Mouse (Mus musculus) neural tube, embryonic 15.5 days (tissue): ENCODE results near the gene Krcc1. TPM values are rescaled to one million over a fixed set of nuclear protein-coding genes. Genes with fewer than 3 reads are reported as not detected.

Experiments
- ATAC-seq: fragments of 200-750 bp; cut with Nextera tagmentation; 2 replicates; pipeline ENCODE4 v1.8.0; 2017; ENCODE audit warnings: mild to moderate bottlenecking, moderate TSS enrichment, moderate library complexity; ENCODE audit not compliant: low FRiP score
- H3K27ac ChIP-seq: fragments of 300-500 bp; sonication (generic); replicated peaks from 2 replicates; pipeline ENCODE4 v1.5.1; 2015; ENCODE audit warnings: mild to moderate bottlenecking, inconsistent platforms
- H3K27me3 ChIP-seq: fragments of 300-500 bp; sonication (generic); replicated peaks from 2 replicates; pipeline ENCODE4 v1.6.1; 2015; ENCODE audit warnings: inconsistent platforms
- H3K36me3 ChIP-seq: fragments of 300-500 bp; sonication (generic); 2 replicates; pipeline ENCODE4 v1.6.1; 2015; ENCODE audit warnings: inconsistent platforms
- H3K4me1 ChIP-seq: fragments of 300-500 bp; sonication (generic); 2 replicates; pipeline ENCODE4 v1.6.1; 2015; ENCODE audit warnings: inconsistent platforms
- H3K4me2 ChIP-seq: fragments of 300-500 bp; sonication (generic); 2 replicates; pipeline ENCODE4 v1.6.1; 2015; ENCODE audit warnings: inconsistent platforms, mild to moderate bottlenecking, moderate library complexity
- H3K4me3 ChIP-seq: fragments of 300-500 bp; sonication (generic); replicated peaks from 2 replicates; pipeline ENCODE4 v1.5.1; 2015; ENCODE audit warnings: mild to moderate bottlenecking, inconsistent platforms
- H3K9ac ChIP-seq: fragments of 300-500 bp; sonication (generic); replicated peaks from 2 replicates; pipeline ENCODE4 v1.6.1; 2015; ENCODE audit warnings: mild to moderate bottlenecking, inconsistent platforms
- H3K9me3 ChIP-seq: fragments of 300-500 bp; sonication (generic); replicated peaks from 2 replicates; pipeline ENCODE4 v1.6.1; 2016; ENCODE audit warnings: inconsistent platforms
- WGBS: fragments of 180-500 bp; shearing (Covaris S2); methylation state at CpG from one replicate; pipeline ENCODE4 v1.1.7; 2015; ENCODE audit warnings: mixed read lengths; 5-methylcytosine and 5-hydroxymethylcytosine counted together
- polyA plus RNA-seq: library from polyadenylated mRNA; unstranded; fragments of >200 nt; fragmentation: Nextera tagmentation; extraction: Ambion mirVana; gene quantifications from 2 replicates; pipeline ENCODE4 v1.2.1, GENCODE M21; 2015

The Krcc1 gene
- polyA plus RNA-seq, 1 experiment from 2014 or later: 17.2 TPM

DNA sequence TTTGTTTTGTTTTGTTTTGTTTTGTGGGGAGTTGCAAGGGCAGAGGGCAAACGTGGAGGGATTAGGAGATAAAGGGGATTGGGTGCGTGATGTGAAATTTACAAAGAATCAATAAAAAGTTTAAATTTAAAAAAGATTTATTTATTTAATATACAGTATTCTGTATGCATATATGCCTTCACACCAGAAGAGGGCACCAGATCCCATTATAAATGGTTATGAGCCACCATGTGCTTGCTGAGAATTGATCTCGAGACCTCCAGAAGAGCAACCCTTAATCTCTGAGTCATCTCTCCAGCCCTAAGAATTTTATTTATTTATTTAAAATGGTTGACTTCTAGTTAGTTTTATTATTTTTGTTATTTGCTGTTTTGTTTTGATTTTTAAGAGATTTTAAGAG is 28.2 kb upstream of the Krcc1 start:
- Histone ChIP-seq H3K36me3 (no peaks in the 10 kb centered on the region), H3K9me3 (no peaks in the 10 kb centered on the region), H3K4me2 (no peak overlapping the region), H3K9ac (no peak overlapping the region), H3K4me3 (no peak overlapping the region), H3K4me1 (no peaks in the 10 kb centered on the region), H3K27me3 (no peaks in the 10 kb centered on the region), H3K27ac (no peak overlapping the region)
- ATAC-seq: no peak
- 95% methylated on average over 3 of the region's 3 CpGs for WGBS

DNA sequence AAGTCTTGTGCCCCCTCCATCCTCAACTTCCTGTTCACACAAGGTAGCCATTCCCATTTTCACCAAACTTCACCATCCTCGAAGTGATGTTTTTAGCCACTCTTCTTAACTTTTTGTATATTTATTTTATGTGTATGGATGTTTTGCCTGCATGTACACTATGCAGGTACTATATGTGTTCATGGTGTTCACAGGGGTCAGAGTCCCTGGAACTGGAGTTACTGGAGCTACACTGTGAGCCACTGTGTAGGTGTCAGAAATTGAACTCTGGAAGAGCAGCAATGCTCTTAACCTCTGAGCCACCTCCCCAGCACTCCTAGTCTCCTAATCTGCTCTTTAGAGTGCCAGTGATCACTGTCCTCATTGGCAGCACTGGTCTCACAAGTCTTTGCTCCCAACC is 23.1 kb upstream of the Krcc1 start:
- Histone ChIP-seq H3K27ac (no peak overlapping the region), H3K4me3 (no peak overlapping the region), H3K4me2 (no peak overlapping the region), H3K36me3 (no peaks in the 10 kb centered on the region), H3K27me3 (no peaks in the 10 kb centered on the region), H3K9ac (no peak overlapping the region), H3K4me1 (no peaks in the 10 kb centered on the region), H3K9me3 (no peaks in the 10 kb centered on the region)
- WGBS: 95% methylated on average over 1 of the region's 1 CpGs
- no peak for ATAC-seq

DNA sequence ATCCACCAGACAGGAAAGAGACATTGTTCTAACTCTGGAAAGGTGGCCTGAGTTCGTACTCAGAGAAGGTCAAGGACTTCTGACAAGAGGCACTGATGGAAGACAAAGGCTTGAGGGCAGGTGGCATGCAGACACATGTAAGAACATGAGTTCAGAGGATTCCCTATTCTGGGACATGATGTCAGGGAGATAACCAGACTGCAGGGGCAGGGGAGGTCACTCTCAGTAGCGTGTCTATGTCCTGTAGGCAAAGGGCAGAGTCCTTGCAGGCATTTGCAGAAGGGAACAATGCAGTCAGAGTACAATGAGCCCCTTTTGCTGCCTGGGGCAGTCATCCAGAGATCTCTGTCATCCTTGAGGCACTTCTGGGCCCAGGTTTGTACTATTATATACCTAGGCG is 21.9 kb upstream of the Krcc1 start:
- H3K4me3 ChIP-seq: no peak overlapping the region
- WGBS: 78% methylated on average over 3 of the region's 3 CpGs
- no peaks in the 10 kb centered on the region for H3K27me3 ChIP-seq
- ATAC-seq: no peak
- H3K4me2 ChIP-seq: no peak overlapping the region
- H3K9me3 ChIP-seq: no peaks in the 10 kb centered on the region
- H3K4me1 ChIP-seq: no peaks in the 10 kb centered on the region
- no peaks in the 10 kb centered on the region for H3K36me3 ChIP-seq
- no peak overlapping the region for H3K9ac ChIP-seq
- H3K27ac ChIP-seq: no peak overlapping the region

DNA sequence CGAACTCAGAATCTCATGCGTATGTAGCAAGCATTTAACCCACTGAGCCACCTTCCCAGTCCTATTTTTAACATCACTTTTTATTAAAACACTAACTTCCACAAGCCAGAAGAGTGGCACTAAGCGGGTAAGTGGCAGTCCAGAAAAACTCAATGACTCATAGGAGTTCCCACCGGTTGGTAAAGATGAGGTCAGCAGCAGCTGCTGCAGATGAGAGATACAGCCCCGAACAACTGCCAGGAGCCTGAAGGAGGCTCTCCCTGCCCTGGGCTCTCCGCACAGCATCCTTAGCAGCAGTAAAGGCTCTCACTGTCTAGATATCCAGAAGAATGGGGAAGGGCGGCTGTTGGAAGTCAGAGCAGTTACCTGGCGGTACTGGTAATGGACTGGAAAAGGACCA is 20.5 kb upstream of the Krcc1 start:
- 87% methylated on average over 8 of the region's 8 CpGs for WGBS
- Histone ChIP-seq H3K27ac (no peak overlapping the region), H3K36me3 (no peaks in the 10 kb centered on the region)

DNA sequence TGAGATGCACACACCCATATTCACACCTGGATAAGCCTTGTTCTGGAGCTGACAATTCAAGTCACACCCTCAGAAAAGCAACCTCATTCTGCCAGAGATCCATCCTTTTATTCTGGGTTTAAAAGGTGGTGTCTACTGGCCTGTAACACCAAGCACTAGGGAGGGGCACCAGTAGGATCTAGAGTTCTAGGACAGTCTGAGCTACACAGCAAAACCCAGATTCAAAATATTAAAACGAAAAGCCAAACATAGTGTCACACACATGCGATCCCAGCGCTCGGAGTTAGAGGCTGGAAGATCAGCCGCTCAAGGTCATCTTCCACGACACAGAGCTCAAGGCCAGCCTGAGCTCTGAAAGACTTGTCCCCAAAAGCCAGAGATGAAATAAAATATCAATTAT is 17.0 kb upstream of the Krcc1 start:
- no peaks in the 10 kb centered on the region for H3K9me3 ChIP-seq

More for the DNA sequence above, 20.5 kb upstream of the Krcc1 start:
- Histone ChIP-seq H3K9ac (no peak overlapping the region), H3K9me3 (no peaks in the 10 kb centered on the region), H3K27me3 (no peaks in the 10 kb centered on the region), H3K4me2 (no peak overlapping the region), H3K4me3 (no peak overlapping the region), H3K4me1 (no peaks in the 10 kb centered on the region)
- no peak for ATAC-seq

DNA sequence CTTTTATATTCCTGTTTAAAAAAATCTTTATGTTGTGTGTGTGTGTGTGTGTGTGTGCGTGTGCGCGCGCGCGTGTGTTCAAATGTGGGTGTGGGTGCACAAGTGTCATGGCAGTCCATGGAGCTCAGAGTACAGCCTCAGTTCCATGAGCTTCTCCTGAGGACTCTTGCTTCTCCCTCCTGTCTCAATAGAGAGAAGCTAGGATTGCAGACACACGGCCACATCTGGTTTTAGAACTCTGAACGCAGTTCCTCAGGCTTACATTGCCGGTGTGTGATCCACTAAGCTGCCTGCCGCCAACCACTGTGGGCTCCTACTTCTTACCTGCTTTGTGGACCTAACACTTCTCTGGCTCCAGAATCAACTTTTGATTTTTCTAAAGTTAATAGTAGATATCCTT is 15.3 kb upstream of the Krcc1 start:
- Histone ChIP-seq H3K9ac (no peak overlapping the region), H3K4me1 (no peaks in the 10 kb centered on the region), H3K4me3 (no peak overlapping the region), H3K4me2 (no peak overlapping the region), H3K36me3 (no peaks in the 10 kb centered on the region), H3K27me3 (no peaks in the 10 kb centered on the region), H3K27ac (no peak overlapping the region), H3K9me3 (no peaks in the 10 kb centered on the region)
- no peak for ATAC-seq
- 93% methylated on average over 10 of the region's 10 CpGs for WGBS

More for the DNA sequence above, 17.0 kb upstream of the Krcc1 start:
- H3K9ac ChIP-seq: no peak overlapping the region
- H3K27ac ChIP-seq: no peak overlapping the region
- no peaks in the 10 kb centered on the region for H3K27me3 ChIP-seq
- WGBS: 94% methylated on average over 6 of the region's 6 CpGs
- ATAC-seq: no peak
- no peaks in the 10 kb centered on the region for H3K4me1 ChIP-seq
- H3K4me3 ChIP-seq: no peak overlapping the region
- H3K4me2 ChIP-seq: no peak overlapping the region
- no peaks in the 10 kb centered on the region for H3K36me3 ChIP-seq

DNA sequence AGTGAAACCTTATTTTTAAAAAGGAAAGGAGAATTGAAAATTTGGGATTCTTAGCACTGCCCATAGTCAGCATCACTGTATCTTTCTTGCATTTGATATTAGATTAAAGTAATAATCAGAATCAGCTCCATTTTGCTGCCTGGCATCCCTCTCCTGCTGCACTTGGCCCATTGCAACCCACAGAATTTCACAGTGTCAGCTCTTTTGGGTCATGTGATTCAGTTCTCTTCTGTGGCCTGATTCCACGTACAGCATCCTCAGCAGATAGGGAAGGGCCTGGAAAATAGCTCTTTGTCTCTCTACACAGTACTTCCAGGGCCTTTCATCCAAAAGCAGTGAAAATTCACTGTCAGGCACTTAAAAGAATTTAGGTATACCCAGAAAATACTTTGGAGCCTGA is 14.1 kb upstream of the Krcc1 start:
- Histone ChIP-seq H3K9me3 (no peaks in the 10 kb centered on the region), H3K4me1 (no peaks in the 10 kb centered on the region), H3K9ac (no peak overlapping the region), H3K4me2 (no peak overlapping the region), H3K27me3 (no peaks in the 10 kb centered on the region), H3K27ac (no peak overlapping the region), H3K4me3 (no peak overlapping the region), H3K36me3 (no peaks in the 10 kb centered on the region)
- ATAC-seq: no peak
- 42% methylated on average over 1 of the region's 1 CpGs for WGBS

DNA sequence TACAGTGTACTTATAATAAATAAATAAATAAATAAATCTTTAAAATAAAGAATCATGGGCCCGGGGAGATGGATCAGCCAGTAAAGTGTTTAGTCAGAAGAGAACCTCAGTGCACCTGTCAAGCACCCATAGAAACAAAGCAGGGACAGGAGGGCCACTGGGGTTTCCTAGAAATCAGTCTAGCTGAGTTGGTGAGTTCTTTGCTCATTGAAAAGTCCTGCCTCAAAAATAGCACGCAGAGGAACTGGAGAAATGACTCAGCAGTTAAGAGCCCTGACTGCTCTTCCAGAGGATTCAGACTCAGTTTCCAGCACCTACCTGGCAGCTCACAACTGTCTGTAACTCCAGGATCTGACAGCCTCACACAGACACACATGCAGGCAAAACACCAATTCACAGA is 12.9 kb upstream of the Krcc1 start:
- no peak overlapping the region for H3K9ac ChIP-seq

DNA sequence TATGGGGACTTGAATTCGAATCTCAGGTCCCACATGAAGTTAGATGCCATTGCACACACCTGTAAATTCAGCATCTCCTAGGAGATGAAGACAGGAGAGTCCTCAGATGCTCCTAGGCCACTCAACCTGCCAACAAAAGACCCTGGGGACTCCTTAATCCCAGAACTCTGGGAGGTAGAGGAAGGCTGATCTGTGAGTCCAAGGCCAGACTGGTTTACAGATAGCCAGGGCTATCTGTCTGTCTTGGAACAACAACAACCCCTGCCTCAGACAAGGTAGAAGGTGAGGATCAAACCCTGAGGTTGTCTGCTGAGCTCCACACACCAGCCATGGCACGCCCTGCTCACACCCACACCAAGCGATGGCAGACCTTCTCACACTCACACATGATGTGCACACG is 12.3 kb upstream of the Krcc1 start:
- H3K4me1 ChIP-seq: no peaks in the 10 kb centered on the region
- no peak overlapping the region for H3K4me2 ChIP-seq
- no peak overlapping the region for H3K9ac ChIP-seq
- no peaks in the 10 kb centered on the region for H3K27me3 ChIP-seq
- H3K27ac ChIP-seq: no peak overlapping the region
- no peak for ATAC-seq
- H3K4me3 ChIP-seq: no peak overlapping the region
- H3K36me3 ChIP-seq: no peaks in the 10 kb centered on the region
- 91% methylated on average over 4 of the region's 4 CpGs for WGBS
- no peaks in the 10 kb centered on the region for H3K9me3 ChIP-seq

More for the DNA sequence above, 12.9 kb upstream of the Krcc1 start:
- ATAC-seq: no peak
- no peak overlapping the region for H3K4me3 ChIP-seq
- H3K4me1 ChIP-seq: no peaks in the 10 kb centered on the region
- H3K27me3 ChIP-seq: no peaks in the 10 kb centered on the region
- no peak overlapping the region for H3K4me2 ChIP-seq
- H3K36me3 ChIP-seq: no peaks in the 10 kb centered on the region
- H3K27ac ChIP-seq: no peak overlapping the region
- no peaks in the 10 kb centered on the region for H3K9me3 ChIP-seq
- WGBS: 84% methylated on average over 2 of the region's 2 CpGs

DNA sequence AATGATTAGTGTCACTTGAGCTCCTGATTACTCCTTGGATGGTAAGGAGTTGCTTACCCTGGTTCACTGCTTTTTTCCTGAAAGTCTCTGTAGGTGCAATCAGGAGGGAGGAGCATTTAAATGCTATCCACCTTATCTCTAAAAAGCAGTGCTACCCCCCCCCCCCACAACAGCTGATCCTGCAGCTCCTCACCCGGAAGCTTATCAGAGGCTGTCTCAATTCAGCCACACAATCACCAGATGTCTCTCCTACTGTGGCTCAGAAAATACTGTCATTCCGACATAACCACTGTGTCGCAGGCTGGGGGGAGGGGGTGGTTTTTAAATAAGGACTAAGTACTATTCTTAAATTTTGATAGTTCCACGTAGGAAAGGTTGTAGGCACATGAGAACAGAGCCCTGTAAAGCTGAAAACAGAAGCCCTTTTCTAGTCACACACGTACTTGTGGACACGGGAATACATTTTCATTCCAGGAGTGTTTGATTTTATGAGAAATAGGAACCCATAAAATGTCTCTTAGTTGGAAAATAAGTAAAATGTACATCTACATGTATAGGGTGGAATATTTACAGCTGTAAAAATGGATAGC is 11.3 kb upstream of the Krcc1 start:
- H3K9ac ChIP-seq: no peak overlapping the region
- no peaks in the 10 kb centered on the region for H3K27me3 ChIP-seq
- H3K9me3 ChIP-seq: no peaks in the 10 kb centered on the region
- ATAC-seq: no peak
- H3K36me3 ChIP-seq: no peaks in the 10 kb centered on the region
- H3K27ac ChIP-seq: no peak overlapping the region
- 61% methylated on average over 6 of the region's 6 CpGs for WGBS
- H3K4me3 ChIP-seq: no peak overlapping the region
- no peak overlapping the region for H3K4me2 ChIP-seq
- H3K4me1 ChIP-seq: no peaks in the 10 kb centered on the region

DNA sequence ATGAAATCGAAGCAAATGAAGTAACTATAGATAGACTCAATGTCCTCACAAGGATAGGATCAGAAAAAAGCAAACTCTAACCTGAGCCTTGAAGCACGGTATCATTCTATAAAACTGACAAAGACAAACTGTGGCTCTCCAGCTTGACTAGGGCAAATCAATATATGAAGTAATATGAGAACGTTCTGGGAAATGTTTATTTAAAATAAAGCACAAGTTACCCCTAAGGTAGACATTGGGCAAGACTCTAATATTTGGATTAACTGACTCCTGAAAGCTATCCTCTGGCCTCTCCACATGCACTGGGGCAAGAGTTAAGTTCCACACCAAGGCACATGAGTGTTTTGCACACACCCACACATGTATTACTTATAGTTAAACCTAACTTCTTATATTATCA is 10.4 kb upstream of the Krcc1 start:
- WGBS: 85% methylated on average over 3 of the region's 3 CpGs
- Histone ChIP-seq H3K4me3 (no peak overlapping the region), H3K4me1 (no peaks in the 10 kb centered on the region), H3K27ac (no peak overlapping the region), H3K9ac (no peak overlapping the region), H3K27me3 (no peaks in the 10 kb centered on the region), H3K9me3 (no peaks in the 10 kb centered on the region), H3K4me2 (no peak overlapping the region), H3K36me3 (no peaks in the 10 kb centered on the region)
- ATAC-seq: no peak

DNA sequence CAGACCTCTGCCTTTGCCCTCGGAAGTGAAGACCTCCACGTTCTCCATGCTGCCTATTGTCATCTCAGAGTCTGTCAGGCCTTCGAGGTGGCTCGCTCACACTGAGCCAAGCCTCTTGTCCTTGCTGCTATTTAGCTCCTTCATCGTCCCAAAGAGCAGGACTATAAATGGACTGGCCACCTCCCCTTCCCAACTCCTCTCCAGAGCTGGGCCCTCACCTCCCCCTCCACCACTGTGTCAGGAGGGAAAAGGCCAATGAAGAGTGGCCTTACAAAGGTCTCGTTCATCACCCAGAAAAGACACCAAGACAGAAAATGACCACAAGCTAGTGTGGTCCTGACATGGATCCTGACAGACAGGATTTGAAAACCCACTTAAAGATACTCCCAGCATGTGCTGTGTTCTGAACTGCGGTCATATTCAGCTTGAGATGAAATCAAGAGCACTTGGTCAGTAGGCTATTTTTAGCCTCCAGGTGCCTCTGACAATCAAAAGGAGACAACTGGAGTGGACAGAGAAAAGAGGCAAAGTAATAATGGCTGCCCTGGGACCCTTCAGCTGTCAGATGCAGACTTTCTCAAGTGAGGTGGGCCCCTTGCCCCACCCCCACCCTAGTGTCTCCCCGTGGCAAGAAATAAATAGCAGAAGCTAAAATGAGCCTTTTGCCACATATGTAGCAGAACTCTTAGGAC is 9.2 kb upstream of the Krcc1 start:
- WGBS: 67% methylated on average over 8 of the region's 8 CpGs
- Histone ChIP-seq H3K9ac (no peak overlapping the region), H3K4me1 (no peaks in the 10 kb centered on the region), H3K9me3 (no peaks in the 10 kb centered on the region), H3K27me3 (no peaks in the 10 kb centered on the region), H3K27ac (no peak overlapping the region), H3K4me2 (no peak overlapping the region), H3K4me3 (no peak overlapping the region), H3K36me3 (no peaks in the 10 kb centered on the region)
- ATAC-seq: no peak
